Mouse (Mus musculus): Measurements from ENCODE around the gene Jazf1. TPM values are rescaled to one million over a fixed set of nuclear protein-coding genes. Genes with fewer than 3 reads are reported as not detected.

Jazf1 gene
- total RNA-seq, 1 experiment, result 1.2 TPM

DNA sequence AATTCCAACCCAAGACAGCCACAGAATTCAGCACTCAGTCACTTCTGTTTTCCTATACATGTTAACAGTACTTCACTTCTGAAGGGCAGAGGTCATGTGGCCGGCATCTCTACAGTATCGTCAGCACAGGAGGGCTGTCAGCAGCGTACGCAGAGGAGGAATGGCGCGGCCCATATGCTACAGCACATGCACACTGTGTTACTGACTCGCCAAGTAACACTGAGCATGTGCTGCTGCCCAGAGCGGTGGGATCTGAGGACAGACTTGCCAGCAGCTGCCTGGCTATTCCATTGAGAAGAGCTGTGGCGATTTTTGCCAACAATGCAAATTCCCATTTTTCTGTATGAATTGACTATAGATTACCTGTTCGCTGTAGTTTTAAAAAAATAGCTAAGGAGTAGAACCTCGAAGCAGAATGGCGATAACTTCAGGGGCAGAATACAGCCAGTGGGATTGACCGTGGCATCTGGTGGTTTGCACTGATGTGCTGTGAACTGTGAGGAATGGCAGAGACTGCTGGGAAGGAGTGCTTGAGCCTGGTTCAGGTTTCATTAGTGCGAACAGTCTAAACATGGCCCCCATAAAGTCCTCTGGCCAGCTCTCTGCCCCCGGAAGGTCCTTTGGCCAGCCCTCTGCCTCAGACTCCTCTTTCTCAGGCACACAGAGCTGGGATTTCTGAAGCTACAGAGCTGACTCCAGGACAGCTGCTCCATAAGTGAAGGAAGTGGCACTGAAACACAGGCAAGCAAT, 232.1 kb downstream of the Jazf1 start:
- Histone ChIP-seq H3K27ac (ENCODE audit: insufficient read depth, low read depth, low read length, poor library complexity, severe bottlenecking) (no peak overlapping the region), H3K4me1 (ENCODE audit: control insufficient read depth in 2 of 2, insufficient read depth in 2 of 2, low read length in 2 of 2, poor library complexity in 1 of 2) (peaks cover 0 to 3% of the 10 kb centered on the region in 2 experiments; a peak in 1 of 4 replicates)

DNA sequence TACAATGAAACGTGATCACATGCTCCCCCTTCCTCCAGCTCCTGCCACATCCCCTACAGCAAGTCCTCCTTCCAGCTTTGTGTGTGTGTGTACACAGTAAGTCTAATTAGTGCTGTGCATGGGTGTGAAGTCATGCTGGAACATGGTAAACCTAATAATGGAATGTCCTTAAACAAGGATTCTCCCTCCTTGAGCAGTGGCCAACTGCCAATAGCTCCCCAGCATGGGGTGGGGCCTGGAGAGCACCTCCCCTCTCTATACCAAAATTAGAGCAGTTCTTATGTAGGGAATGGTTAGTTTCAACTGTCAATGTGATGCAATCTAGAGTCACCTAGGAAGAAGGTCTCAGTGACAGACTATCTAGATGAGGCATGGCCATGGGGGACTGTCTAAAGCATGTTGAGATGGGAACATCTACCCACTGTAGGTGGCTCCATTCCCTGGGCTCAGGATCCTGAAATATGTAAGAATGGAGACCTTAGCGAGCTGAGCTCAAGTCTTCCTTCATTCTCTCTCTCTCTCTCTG, 240.6 kb downstream of the Jazf1 start:
- DNase-seq (ENCODE audit: low read depth, low spot score), result no peak
- peaks cover 0 to 5% of the 10 kb centered on the region in 2 experiments; a peak in 2 of 4 replicates for H3K4me1 ChIP-seq (ENCODE audit: control insufficient read depth in 2 of 2, insufficient read depth in 2 of 2, low read length in 2 of 2, poor library complexity in 1 of 2)
- no peak overlapping the region for H3K4me3 ChIP-seq (ENCODE audit: insufficient read depth in 1 of 2, low read depth in 1 of 2, low read length in 2 of 2, poor library complexity in 1 of 2, severe bottlenecking in 1 of 2)
- H3K9me3 ChIP-seq (ENCODE audit: control insufficient read depth, insufficient read depth, low read depth, low read length), result no peaks in the 10 kb centered on the region
- H3K9ac ChIP-seq (ENCODE audit: insufficient read depth, low read depth, low read length, poor library complexity, severe bottlenecking), result no peak overlapping the region
- no peak overlapping the region for H3K27ac ChIP-seq (ENCODE audit: insufficient read depth, low read depth, low read length, poor library complexity, severe bottlenecking)
- TF ChIP-seq HCFC1 (IDR thresholded peaks at IDR 0.05; ENCODE audit: borderline replicate concordance, insufficient read depth, low read length) (no peak), CHD2 (IDR thresholded peaks at IDR 0.05; ENCODE audit: low read depth, low read length) (no peak), ZNF384 (IDR thresholded peaks at IDR 0.05; ENCODE audit: low read depth, low read length) (no peak), MAFK (IDR thresholded peaks at IDR 0.05; ENCODE audit: insufficient read depth, low read depth, low read length) (no peak), ZC3H11A (IDR thresholded peaks at IDR 0.05; ENCODE audit: borderline replicate concordance, low read depth, low read length) (no peak)
- H3K36me3 ChIP-seq (ENCODE audit: control insufficient read depth, insufficient read depth, low read length, poor library complexity, severe bottlenecking), result no peaks in the 10 kb centered on the region
- in situ Hi-C loops (cut with MboI; ENCODE audit: low sequenced_read_pairs in 2 of 2, unreplicated experiment in 2 of 2), result loop anchor here in 1 of 2 experiments (25.0 kb wide), 1 partner anchor 541 kb away; no protein-coding TSS in a partner anchor

More for the DNA sequence above, 232.1 kb downstream of the Jazf1 start:
- Histone ChIP-seq H3K9me3 (ENCODE audit: control insufficient read depth, insufficient read depth, low read depth, low read length) (no peaks in the 10 kb centered on the region), H3K36me3 (ENCODE audit: control insufficient read depth, insufficient read depth, low read length, poor library complexity, severe bottlenecking) (no peaks in the 10 kb centered on the region), H3K4me3 (ENCODE audit: insufficient read depth in 1 of 2, low read depth in 1 of 2, low read length in 2 of 2, poor library complexity in 1 of 2, severe bottlenecking in 1 of 2) (no peak overlapping the region), H3K9ac (ENCODE audit: insufficient read depth, low read depth, low read length, poor library complexity, severe bottlenecking) (no peak overlapping the region)
- no peak for DNase-seq (ENCODE audit: low read depth, low spot score)
- in situ Hi-C loops (cut with MboI; ENCODE audit: low sequenced_read_pairs in 2 of 2, unreplicated experiment in 2 of 2), result loop anchor here (5.0 to 25.0 kb wide), 2 partner anchors 549 to 579 kb away; no protein-coding TSS in a partner anchor
- TF ChIP-seq CHD2 (IDR thresholded peaks at IDR 0.05; ENCODE audit: low read depth, low read length) (no peak), ZNF384 (IDR thresholded peaks at IDR 0.05; ENCODE audit: low read depth, low read length) (no peak), HCFC1 (IDR thresholded peaks at IDR 0.05; ENCODE audit: borderline replicate concordance, insufficient read depth, low read length) (no peak), MAFK (IDR thresholded peaks at IDR 0.05; ENCODE audit: insufficient read depth, low read depth, low read length) (no peak), ZC3H11A (IDR thresholded peaks at IDR 0.05; ENCODE audit: borderline replicate concordance, low read depth, low read length) (no peak)

DNA sequence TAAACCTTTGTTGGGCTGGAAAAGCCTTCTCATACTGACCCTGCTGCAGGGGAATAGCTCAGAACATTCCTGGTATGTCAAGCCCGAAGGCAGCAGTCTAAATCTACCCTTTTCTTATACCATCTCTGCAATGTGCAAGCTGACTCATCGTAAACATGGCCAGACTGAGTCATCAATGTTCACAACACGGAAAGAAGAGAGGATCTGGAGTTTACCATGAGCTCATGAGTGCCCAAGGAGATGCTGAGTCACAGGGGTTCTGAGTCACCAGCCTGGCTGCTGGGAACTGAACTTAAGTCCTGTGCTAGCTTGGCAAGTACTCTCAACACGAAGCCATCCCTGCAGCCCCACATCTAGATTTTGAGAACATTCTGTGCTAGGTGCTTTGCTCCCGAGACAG, 242.9 kb downstream of the Jazf1 start:
- TF ChIP-seq ZNF384 (IDR thresholded peaks at IDR 0.05; ENCODE audit: low read depth, low read length), result no peak
- no peak for TF ChIP-seq CHD2 (IDR thresholded peaks at IDR 0.05; ENCODE audit: low read depth, low read length)
- TF ChIP-seq HCFC1 (IDR thresholded peaks at IDR 0.05; ENCODE audit: borderline replicate concordance, insufficient read depth, low read length), result no peak
- 0 out of 2 replicates have a peak, but pooled peaks have one; percentile 28 for TF ChIP-seq MAFK (IDR thresholded peaks at IDR 0.05; ENCODE audit: insufficient read depth, low read depth, low read length)
- TF ChIP-seq ZC3H11A (IDR thresholded peaks at IDR 0.05; ENCODE audit: borderline replicate concordance, low read depth, low read length), result no peak
- no peaks in the 10 kb centered on the region for H3K36me3 ChIP-seq (ENCODE audit: control insufficient read depth, insufficient read depth, low read length, poor library complexity, severe bottlenecking)
- in situ Hi-C loops (cut with MboI; ENCODE audit: low sequenced_read_pairs in 2 of 2, unreplicated experiment in 2 of 2), result loop anchor here in 1 of 2 experiments (25.0 kb wide), 1 partner anchor 538 kb away; no protein-coding TSS in a partner anchor
- peaks cover 0 to 15% of the 10 kb centered on the region in 2 experiments for H3K4me1 ChIP-seq (ENCODE audit: control insufficient read depth in 2 of 2, insufficient read depth in 2 of 2, low read length in 2 of 2, poor library complexity in 1 of 2)
- DNase-seq (ENCODE audit: low read depth, low spot score), result no peak
- no peak overlapping the region for H3K9ac ChIP-seq (ENCODE audit: insufficient read depth, low read depth, low read length, poor library complexity, severe bottlenecking)
- no peak overlapping the region for H3K27ac ChIP-seq (ENCODE audit: insufficient read depth, low read depth, low read length, poor library complexity, severe bottlenecking)
- no peak overlapping the region for H3K4me3 ChIP-seq (ENCODE audit: insufficient read depth in 1 of 2, low read depth in 1 of 2, low read length in 2 of 2, poor library complexity in 1 of 2, severe bottlenecking in 1 of 2)
- H3K9me3 ChIP-seq (ENCODE audit: control insufficient read depth, insufficient read depth, low read depth, low read length), result no peaks in the 10 kb centered on the region

DNA sequence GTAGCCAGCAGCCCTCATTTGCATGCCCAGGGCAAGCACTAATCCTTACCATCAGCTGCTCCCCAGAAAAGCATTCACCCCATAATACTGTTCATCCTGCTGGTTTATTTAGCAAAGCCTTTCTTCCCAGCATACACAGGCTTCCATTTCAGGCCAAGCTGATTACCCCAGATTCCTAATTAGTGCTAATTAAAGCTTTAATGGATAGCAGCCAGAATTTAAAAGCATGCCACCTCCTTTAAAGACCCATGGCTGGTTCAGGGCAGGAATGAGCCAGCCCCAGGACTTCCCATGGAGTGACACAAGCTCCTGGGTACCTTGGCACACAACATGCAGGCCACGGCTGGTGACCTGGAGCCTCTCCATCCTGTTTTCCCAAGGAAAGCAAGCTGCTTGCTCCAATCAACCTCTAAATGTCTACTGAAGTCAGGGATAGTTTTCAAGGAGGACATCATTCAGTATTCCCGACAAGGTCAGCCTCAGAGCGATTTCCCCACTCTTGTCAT, 243.4 kb downstream of the Jazf1 start:
- no peak for TF ChIP-seq MAFK (IDR thresholded peaks at IDR 0.05; ENCODE audit: insufficient read depth, low read depth, low read length)
- TF ChIP-seq HCFC1 (IDR thresholded peaks at IDR 0.05; ENCODE audit: borderline replicate concordance, insufficient read depth, low read length), result no peak
- no peak for TF ChIP-seq CHD2 (IDR thresholded peaks at IDR 0.05; ENCODE audit: low read depth, low read length)
- TF ChIP-seq ZNF384 (IDR thresholded peaks at IDR 0.05; ENCODE audit: low read depth, low read length), result no peak
- no peak for TF ChIP-seq ZC3H11A (IDR thresholded peaks at IDR 0.05; ENCODE audit: borderline replicate concordance, low read depth, low read length)

More for the DNA sequence above, 243.4 kb downstream of the Jazf1 start:
- H3K9ac ChIP-seq (ENCODE audit: insufficient read depth, low read depth, low read length, poor library complexity, severe bottlenecking), result no peak overlapping the region
- no peak for DNase-seq (ENCODE audit: low read depth, low spot score)
- H3K9me3 ChIP-seq (ENCODE audit: control insufficient read depth, insufficient read depth, low read depth, low read length), result no peaks in the 10 kb centered on the region
- in situ Hi-C loops (cut with MboI; ENCODE audit: low sequenced_read_pairs in 2 of 2, unreplicated experiment in 2 of 2), result loop anchor here in 1 of 2 experiments (25.0 kb wide), 1 partner anchor 538 kb away; no protein-coding TSS in a partner anchor
- no peak overlapping the region for H3K4me3 ChIP-seq (ENCODE audit: insufficient read depth in 1 of 2, low read depth in 1 of 2, low read length in 2 of 2, poor library complexity in 1 of 2, severe bottlenecking in 1 of 2)
- no peaks in the 10 kb centered on the region for H3K36me3 ChIP-seq (ENCODE audit: control insufficient read depth, insufficient read depth, low read length, poor library complexity, severe bottlenecking)
- H3K4me1 ChIP-seq (ENCODE audit: control insufficient read depth in 2 of 2, insufficient read depth in 2 of 2, low read length in 2 of 2, poor library complexity in 1 of 2), result peaks cover 0 to 15% of the 10 kb centered on the region in 2 experiments
- no peak overlapping the region for H3K27ac ChIP-seq (ENCODE audit: insufficient read depth, low read depth, low read length, poor library complexity, severe bottlenecking)
